Mouse (Mus musculus) forebrain, embryonic 10.5 days (tissue): Measurements from ENCODE around the gene Hoxb3. TPM values are rescaled to one million over a fixed set of nuclear protein-coding genes. Genes with fewer than 3 reads are reported as not detected.

Source experiments
- DNase-seq: peaks from one replicate; pipeline ENCODE4 v3.0.0-alpha.2; 2017; ENCODE audit warnings: low spot score; ENCODE audit errors: extremely low spot score
- H3K27ac ChIP-seq: fragments of 300-500 bp; sonication (generic); 2 replicates; pipeline ENCODE4 v1.5.1; 2016; ENCODE audit warnings: mild to moderate bottlenecking
- H3K27me3 ChIP-seq: fragments of 300-500 bp; sonication (generic); 2 replicates; pipeline ENCODE4 v1.6.1; 2016; ENCODE audit warnings: mild to moderate bottlenecking; ENCODE audit not compliant: poor library complexity, severe bottlenecking
- H3K36me3 ChIP-seq: fragments of 300-500 bp; sonication (generic); replicated peaks from 2 replicates; pipeline ENCODE4 v1.6.1; 2016; ENCODE audit warnings: mild to moderate bottlenecking, moderate library complexity
- H3K4me1 ChIP-seq: fragments of 300-500 bp; sonication (generic); 2 replicates; pipeline ENCODE4 v1.6.1; 2016
- H3K4me3 ChIP-seq: fragments of 300-500 bp; sonication (generic); 2 replicates; pipeline ENCODE4 v1.5.1; 2016; ENCODE audit warnings: mild to moderate bottlenecking, moderate library complexity
- H3K9me3 ChIP-seq: fragments of 300-500 bp; sonication (generic); 2 replicates; pipeline ENCODE4 v1.6.1; 2016; ENCODE audit warnings: mild to moderate bottlenecking, moderate library complexity
- WGBS: fragments of 180-500 bp; shearing (Covaris S2); methylation state at CpG from one replicate; pipeline ENCODE4 v1.1.7; 2016; 5-methylcytosine and 5-hydroxymethylcytosine counted together
- polyA plus RNA-seq: library from polyadenylated mRNA; unstranded; fragments of >200 nt; fragmentation: Nextera tagmentation; extraction: Ambion mirVana; gene quantifications from 2 replicates; pipeline ENCODE4 v1.2.1, GENCODE M21; 2016

The Hoxb3 gene
- polyA plus RNA-seq, 1 experiment from 2014 or later, result not detected

- Histone ChIP-seq H3K9me3 (no peaks in the 10 kb centered on the region), H3K36me3 (no peaks in the 10 kb centered on the region), H3K4me3 (peak overlapping the region; percentile 38), H3K4me1 (peaks cover 36% of the 10 kb centered on the region), H3K27me3 (peaks cover 100% of the 10 kb centered on the region), H3K27ac (no peak overlapping the region)
- WGBS, result under 1% methylated on average over 49 of the region's 49 CpGs
- DNase-seq, result no peak
Measured at GRCm38 (mm10) chr11:96284041-96284749, 38.9 kb upstream of the Hoxb3 start.

- Histone ChIP-seq H3K36me3 (no peaks in the 10 kb centered on the region), H3K4me1 (peaks cover 36% of the 10 kb centered on the region), H3K4me3 (peak overlapping the region; percentile 38; the same call in 1 of the 2 replicates), H3K27me3 (peaks cover 100% of the 10 kb centered on the region), H3K9me3 (no peaks in the 10 kb centered on the region), H3K27ac (no peak overlapping the region)
- WGBS, result 1% methylated on average over 36 of the region's 37 CpGs
- DNase-seq, result no peak
Measured at GRCm38 (mm10) chr11:96284774-96285734, 38.1 kb upstream of the Hoxb3 start.

DNA sequence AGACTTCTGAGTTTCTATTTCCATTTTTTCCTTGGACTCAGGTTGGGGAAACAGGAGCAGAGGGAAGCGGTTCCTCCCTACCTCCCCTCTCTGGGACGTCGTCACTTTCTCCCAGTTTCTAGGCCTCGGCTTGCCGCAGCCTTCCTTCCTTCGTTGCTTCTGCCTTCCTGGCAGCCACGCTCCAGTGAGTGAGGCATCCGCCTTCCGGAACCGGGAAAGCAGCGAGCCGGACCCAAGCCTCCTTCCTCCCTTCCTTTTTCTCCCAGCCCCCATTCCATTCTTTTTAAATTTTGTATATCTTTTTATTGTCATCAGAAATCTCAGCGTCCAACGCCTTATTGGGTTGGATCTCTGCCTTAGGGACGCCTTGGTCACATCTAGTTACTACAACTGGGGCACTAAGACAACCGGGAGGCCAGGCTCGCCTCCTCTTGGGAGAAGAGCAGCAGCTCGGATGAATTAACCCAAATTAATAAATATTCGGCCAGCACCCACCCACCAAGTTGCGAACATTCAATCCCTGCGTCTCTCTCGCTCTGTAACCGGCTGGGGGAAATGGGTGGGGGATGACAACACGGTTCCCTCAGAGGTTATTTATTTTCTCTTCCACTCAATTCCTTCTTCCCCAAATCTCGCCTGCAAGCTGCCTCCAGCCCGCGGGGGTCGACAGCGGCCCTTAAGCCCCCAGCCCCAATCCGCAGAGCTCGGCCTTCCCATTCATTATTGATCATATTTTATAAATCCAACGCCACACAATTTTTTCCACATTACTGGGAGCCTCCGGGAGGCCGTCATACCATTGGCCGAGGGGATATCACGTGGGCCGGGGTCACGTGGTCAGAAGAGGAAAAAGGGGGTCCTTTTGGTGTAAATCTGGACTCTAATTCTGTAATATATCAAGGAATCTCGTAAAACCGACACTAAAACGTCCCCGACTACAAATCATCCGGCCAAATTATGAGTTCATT lies 37.1 kb upstream of the Hoxb3 start, which contains the start of gene Hoxb7:
Gene Hoxb7 (plus strand): TSS at position 853 of the 968 bp plus-strand sequence.
- no peak for DNase-seq
- WGBS, result 1% methylated on average over 43 of the region's 43 CpGs
- H3K27ac ChIP-seq, result no peak within 1 kb of the TSS
- peak within 1 kb of the TSS; percentile 33 for H3K4me3 ChIP-seq
- H3K36me3 ChIP-seq, result no peaks in the 10 kb centered on the region
- no peaks in the 10 kb centered on the region for H3K9me3 ChIP-seq
- H3K4me1 ChIP-seq, result peaks cover 36% of the 10 kb centered on the region
- peaks cover 100% of the 10 kb centered on the region for H3K27me3 ChIP-seq

- H3K9me3 ChIP-seq, result no peaks in the 10 kb centered on the region
- DNase-seq, result no peak
- peak overlapping the region; percentile 33 for H3K4me3 ChIP-seq
- H3K36me3 ChIP-seq, result no peaks in the 10 kb centered on the region
- H3K27me3 ChIP-seq, result peaks cover 100% of the 10 kb centered on the region
- peaks cover 36% of the 10 kb centered on the region for H3K4me1 ChIP-seq
- WGBS, result under 1% methylated on average over 55 of the region's 55 CpGs
- H3K27ac ChIP-seq, result no peak overlapping the region
Measured at GRCm38 (mm10) chr11:96286739-96287385, 36.3 kb upstream of the Hoxb3 start.

DNA sequence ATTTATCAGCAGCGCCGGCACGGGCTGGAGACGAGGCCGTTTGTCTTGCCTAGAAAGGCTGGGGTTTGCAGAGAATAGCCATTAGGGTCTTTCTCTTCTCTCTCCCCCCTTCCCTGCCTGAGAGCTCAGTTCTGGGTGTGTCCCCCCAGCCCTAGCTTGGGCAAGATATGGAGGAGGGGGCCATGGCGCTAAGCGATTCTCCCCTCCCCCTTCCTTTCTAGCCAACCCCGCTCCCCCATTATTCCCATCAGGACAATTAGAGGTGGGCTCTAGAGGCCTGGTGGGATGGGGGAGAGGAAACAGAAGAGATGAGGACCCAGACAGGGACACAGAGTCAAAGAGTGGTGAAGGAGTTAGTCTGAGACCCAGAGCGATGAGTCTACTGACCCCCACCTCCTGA lies 35.7 kb upstream of the Hoxb3 start:
- WGBS, result 0% methylated on average over 9 of the region's 9 CpGs
- H3K27me3 ChIP-seq, result peaks cover 100% of the 10 kb centered on the region
- DNase-seq, result no peak
- no peaks in the 10 kb centered on the region for H3K36me3 ChIP-seq
- H3K27ac ChIP-seq, result no peak overlapping the region
- no peak overlapping the region for H3K4me3 ChIP-seq
- H3K4me1 ChIP-seq, result peaks cover 36% of the 10 kb centered on the region
- H3K9me3 ChIP-seq, result no peaks in the 10 kb centered on the region

- 13% methylated on average over 1 of the region's 1 CpGs for WGBS
- H3K27me3 ChIP-seq, result peaks cover 100% of the 10 kb centered on the region
- H3K27ac ChIP-seq, result no peak overlapping the region
- H3K36me3 ChIP-seq, result no peaks in the 10 kb centered on the region
- H3K9me3 ChIP-seq, result no peaks in the 10 kb centered on the region
- DNase-seq, result no peak
- H3K4me1 ChIP-seq, result peaks cover 29% of the 10 kb centered on the region
- H3K4me3 ChIP-seq, result no peak overlapping the region
Measured at GRCm38 (mm10) chr11:96288455-96289221, 34.5 kb upstream of the Hoxb3 start.

- Histone ChIP-seq H3K9me3 (no peaks in the 10 kb centered on the region), H3K36me3 (no peaks in the 10 kb centered on the region), H3K27ac (no peak overlapping the region), H3K4me1 (peaks cover 22% of the 10 kb centered on the region), H3K27me3 (peaks cover 100% of the 10 kb centered on the region), H3K4me3 (no peak overlapping the region)
- no peak for DNase-seq
- 3% methylated on average over 21 of the region's 21 CpGs for WGBS
Measured at GRCm38 (mm10) chr11:96289293-96289692, 33.8 kb upstream of the Hoxb3 start.

- H3K9me3 ChIP-seq, result no peaks in the 10 kb centered on the region
- 6% methylated on average over 6 of the region's 6 CpGs for WGBS
- DNase-seq, result no peak
- H3K4me3 ChIP-seq, result no peak overlapping the region
- no peak overlapping the region for H3K27ac ChIP-seq
- no peaks in the 10 kb centered on the region for H3K36me3 ChIP-seq
- peaks cover 100% of the 10 kb centered on the region for H3K27me3 ChIP-seq
- peaks cover 17% of the 10 kb centered on the region for H3K4me1 ChIP-seq
Measured at GRCm38 (mm10) chr11:96289837-96290236, 33.3 kb upstream of the Hoxb3 start.

DNA sequence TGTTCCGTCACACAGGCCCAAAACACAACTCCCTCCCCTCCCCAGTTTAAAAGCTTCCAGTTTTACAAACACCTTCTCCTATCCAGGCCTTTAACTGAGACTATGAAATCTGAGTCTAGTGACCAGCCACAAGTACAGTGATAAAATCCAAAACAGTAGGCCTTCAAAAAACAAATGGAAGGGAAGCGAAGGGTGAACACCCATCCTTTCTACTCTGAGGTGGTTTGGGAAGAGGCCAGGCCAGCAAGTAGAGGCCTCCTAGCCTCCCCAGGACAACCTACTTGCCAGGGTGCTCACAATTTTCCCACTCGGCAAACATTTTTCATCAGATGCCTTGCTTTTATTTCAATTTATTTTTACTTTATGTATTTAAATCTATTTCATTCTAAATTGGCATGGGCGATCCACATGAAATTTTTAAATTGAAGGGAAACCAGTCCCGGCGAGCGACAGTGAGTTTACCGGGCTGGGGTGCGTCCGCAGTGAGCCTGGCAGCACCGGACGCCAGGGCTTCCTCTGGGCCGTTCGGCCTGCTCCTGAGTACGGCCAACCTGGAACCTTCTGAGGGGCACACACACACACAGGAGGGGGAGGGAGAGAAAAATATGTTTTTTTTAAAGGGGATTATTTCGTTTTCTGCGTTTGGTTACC lies 32.3 kb upstream of the Hoxb3 start:
- 4% methylated on average over 17 of the region's 17 CpGs for WGBS
- Histone ChIP-seq H3K27me3 (peaks cover 100% of the 10 kb centered on the region), H3K4me3 (no peak overlapping the region), H3K27ac (no peak overlapping the region), H3K36me3 (no peaks in the 10 kb centered on the region), H3K4me1 (peaks cover 11% of the 10 kb centered on the region), H3K9me3 (no peaks in the 10 kb centered on the region)
- DNase-seq, result no peak

GRCm38 (mm10) chr11:96291681-96292564 lies 31.2 kb upstream of the Hoxb3 start, which contains the start of gene Hoxb6:
Gene Hoxb6, plus strand, starts transcription at chr11:96292476.
- H3K4me1 ChIP-seq, result peaks cover 3% of the 10 kb centered on the region
- no peak within 1 kb of the TSS for H3K4me3 ChIP-seq
- DNase-seq, result no peak
- H3K36me3 ChIP-seq, result no peaks in the 10 kb centered on the region
- H3K27me3 ChIP-seq, result peaks cover 100% of the 10 kb centered on the region
- no peaks in the 10 kb centered on the region for H3K9me3 ChIP-seq
- 2% methylated on average over 22 of the region's 22 CpGs for WGBS
- H3K27ac ChIP-seq, result no peak within 1 kb of the TSS
